Mouse (Mus musculus): ENCODE measurements at regions not wholly inside any gene's neighbourhood (a gene's known extent, or its start where the extent isn't known, plus 50 kb on each side); places are given as distances from the start of the nearest gene placed in this dataset.

DNA sequence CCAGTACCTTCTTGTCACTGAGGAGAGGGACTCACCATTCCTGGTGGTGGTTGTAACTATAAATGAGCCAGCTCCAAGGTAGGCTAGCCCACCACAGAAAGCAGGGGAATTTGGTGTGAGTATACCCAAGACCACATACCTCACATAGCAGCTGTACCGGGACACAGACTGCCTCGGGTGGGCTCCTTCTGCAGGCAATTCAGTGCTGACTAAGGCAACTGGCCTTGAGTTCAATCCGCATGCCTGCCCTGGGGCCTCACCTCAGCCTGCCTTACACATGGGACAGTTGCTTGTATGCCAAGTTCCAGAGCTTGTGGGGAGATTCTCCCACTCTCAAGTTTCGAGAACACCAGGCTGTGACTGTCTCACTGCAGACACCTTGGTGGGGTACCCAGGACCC lies 153.6 kb downstream of the Gm26897 start:
- no peaks in the 10 kb centered on the region for H3K36me3 ChIP-seq (replicated peaks in 1 of 2; ENCODE audit: control insufficient read depth in 1 of 2, insufficient read depth in 1 of 2, low read length in 1 of 2)
- in situ Hi-C loops (cut with MboI; ENCODE audit: low pct_ligation_motif_present, low pct_unique_long_range_greater_than_20kb, low sequenced_read_pairs), result no loop called here
- DNase-seq (ENCODE audit: extremely low read depth), result no peak
- no peaks in the 10 kb centered on the region for H3K79me2 ChIP-seq (replicated peaks; ENCODE audit: control insufficient read depth, extremely low read depth, insufficient read depth, poor library complexity, severe bottlenecking)
- H3K4me2 ChIP-seq (ENCODE audit: insufficient read depth, low read depth, poor library complexity, severe bottlenecking), result no peak overlapping the region
- dilution Hi-C loops (cut with MboI; ENCODE audit: extremely low pct_ligation_motif_present, extremely low pct_unique_long_range_greater_than_20kb, low sequenced_read_pairs), result no loop called here
- H3K27me3 ChIP-seq (replicated peaks), result no peaks in the 10 kb centered on the region
- H3K4me1 ChIP-seq (ENCODE audit: control insufficient read depth in 1 of 2, insufficient read depth in 2 of 2), result no peaks in the 10 kb centered on the region
- H3K27ac ChIP-seq (ENCODE audit: insufficient read depth, low read depth), result no peak overlapping the region
- peaks cover 98% of the 10 kb centered on the region for H3K9me3 ChIP-seq (replicated peaks; ENCODE audit: low read length)
- TF ChIP-seq BHLHE40 (IDR thresholded peaks at IDR 0.05; ENCODE audit: low read depth, low read length) (no peak), SMC3 (IDR thresholded peaks at IDR 0.05; ENCODE audit: low read depth, low read length) (no peak), MAX (IDR thresholded peaks at IDR 0.05; ENCODE audit: low read length) (no peak), TCF12 (IDR thresholded peaks at IDR 0.05; ENCODE audit: low read depth, low read length) (no peak), NRF1 (IDR thresholded peaks at IDR 0.05; ENCODE audit: low read depth, low read length) (no peak), ZC3H11A (IDR thresholded peaks at IDR 0.05; ENCODE audit: low read depth, low read length) (no peak), EP300 (IDR thresholded peaks at IDR 0.05; ENCODE audit: low read length) (no peak), JUND (conservative IDR thresholded peaks at IDR 0.05; ENCODE audit: low read depth, low read length) (no peak), CHD1 (IDR thresholded peaks at IDR 0.05; ENCODE audit: low read depth, low read length) (no peak), MYC (IDR thresholded peaks at IDR 0.05; ENCODE audit: low read depth, low read length) (no peak), E2F4 (IDR thresholded peaks at IDR 0.05; ENCODE audit: insufficient replicate concordance, low read depth, low read length) (no peak), PAX5 (IDR thresholded peaks at IDR 0.05; ENCODE audit: low read length) (no peak), HCFC1 (IDR thresholded peaks at IDR 0.05; ENCODE audit: low read depth, low read length) (no peak), USF1 (IDR thresholded peaks at IDR 0.05; ENCODE audit: low read depth, low read length) (no peak), ZKSCAN1 (IDR thresholded peaks at IDR 0.05; ENCODE audit: borderline replicate concordance, low read depth, low read length) (no peak), CHD2 (IDR thresholded peaks at IDR 0.05; ENCODE audit: low read length) (no peak), TBP (conservative IDR thresholded peaks at IDR 0.05; ENCODE audit: low read depth, low read length) (no peak), UBTF (IDR thresholded peaks at IDR 0.05; ENCODE audit: low read depth, low read length) (no peak)
- H3K9ac ChIP-seq (ENCODE audit: insufficient read depth, low read depth), result no peak overlapping the region
- H3K4me3 ChIP-seq (replicated peaks in 1 of 3; ENCODE audit: low read depth in 2 of 3, low read length in 2 of 3, poor library complexity in 1 of 3), result no peak overlapping the region

DNA sequence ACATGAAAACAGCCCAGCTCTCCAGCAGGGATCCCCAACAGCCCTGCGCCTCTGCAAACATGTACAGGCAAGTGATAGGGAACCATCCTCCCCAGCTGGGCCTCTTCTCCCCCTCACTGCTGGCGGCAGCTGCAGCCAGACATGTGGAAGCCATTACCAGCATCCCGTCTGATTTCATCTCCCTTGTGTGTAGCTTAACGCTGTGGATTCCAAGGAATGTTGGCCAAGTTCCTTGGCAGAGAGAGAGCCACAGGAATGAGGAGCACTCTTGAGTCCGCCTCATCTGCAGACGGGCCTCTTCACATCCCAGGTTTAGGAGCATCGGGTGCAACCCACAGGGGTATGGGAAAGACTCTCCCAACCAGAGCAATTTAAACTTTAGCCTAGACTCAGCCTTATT lies 157.1 kb downstream of the Gm26897 start:
- peaks cover 98% of the 10 kb centered on the region for H3K9me3 ChIP-seq (replicated peaks; ENCODE audit: low read length)
- in situ Hi-C loops (cut with MboI; ENCODE audit: low pct_ligation_motif_present, low pct_unique_long_range_greater_than_20kb, low sequenced_read_pairs), result no loop called here
- H3K79me2 ChIP-seq (replicated peaks; ENCODE audit: control insufficient read depth, extremely low read depth, insufficient read depth, poor library complexity, severe bottlenecking), result no peaks in the 10 kb centered on the region
- dilution Hi-C loops (cut with MboI; ENCODE audit: extremely low pct_ligation_motif_present, extremely low pct_unique_long_range_greater_than_20kb, low sequenced_read_pairs), result no loop called here
- TF ChIP-seq KAT2A (IDR thresholded peaks at IDR 0.05; ENCODE audit: insufficient replicate concordance, low read length) (no peak), MAFK (IDR thresholded peaks at IDR 0.05; ENCODE audit: insufficient replicate concordance, low read length) (no peak), RAD21 (IDR thresholded peaks at IDR 0.05; ENCODE audit: low read depth, low read length) (no peak), PAX5 (IDR thresholded peaks at IDR 0.05; ENCODE audit: low read length) (no peak), CHD1 (IDR thresholded peaks at IDR 0.05; ENCODE audit: low read depth, low read length) (no peak), NRF1 (IDR thresholded peaks at IDR 0.05; ENCODE audit: low read depth, low read length) (no peak), ETS1 (conservative IDR thresholded peaks at IDR 0.05; ENCODE audit: low read depth, low read length) (no peak), EP300 (IDR thresholded peaks at IDR 0.05; ENCODE audit: low read length) (no peak), POLR2AphosphoS2 (IDR thresholded peaks at IDR 0.05; ENCODE audit: low read depth, low read length) (no peak)
- H3K36me3 ChIP-seq (replicated peaks in 1 of 2; ENCODE audit: control insufficient read depth in 1 of 2, insufficient read depth in 1 of 2, low read length in 1 of 2), result no peaks in the 10 kb centered on the region
- no peak overlapping the region for H3K27ac ChIP-seq (ENCODE audit: insufficient read depth, low read depth)
- no peaks in the 10 kb centered on the region for H3K27me3 ChIP-seq (replicated peaks)
- no peak overlapping the region for H3K9ac ChIP-seq (ENCODE audit: insufficient read depth, low read depth)
- no peak overlapping the region for H3K4me3 ChIP-seq (replicated peaks in 1 of 3; ENCODE audit: low read depth in 2 of 3, low read length in 2 of 3, poor library complexity in 1 of 3)
- no peaks in the 10 kb centered on the region for H3K4me1 ChIP-seq (ENCODE audit: control insufficient read depth in 1 of 2, insufficient read depth in 2 of 2)
- no peak overlapping the region for H3K4me2 ChIP-seq (ENCODE audit: insufficient read depth, low read depth, poor library complexity, severe bottlenecking)
- no peak for DNase-seq (ENCODE audit: extremely low read depth)

Data from CH12.LX (cell line).